Mouse (Mus musculus) embryonic facial prominence, embryonic 14.5 days (tissue): ENCODE data around the gene Dhps. TPM values are rescaled to one million over a fixed set of nuclear protein-coding genes. Genes with fewer than 3 reads are reported as not detected.

Experiments
- ATAC-seq: fragments of 200-750 bp; cut with Nextera tagmentation; 2 replicates; pipeline ENCODE4 v1.8.0; 2017; ENCODE audit warnings: low read depth, moderate number of reproducible peaks, moderate TSS enrichment
- DNase-seq: peaks from one replicate; pipeline ENCODE4 v3.0.0-alpha.2; 2015; ENCODE audit warnings: low spot score
- H3K27ac ChIP-seq: fragments of 300-500 bp; sonication (generic); replicated peaks from 2 replicates; pipeline ENCODE4 v1.5.1; 2014; ENCODE audit warnings: low read depth, mild to moderate bottlenecking, low read length, moderate library complexity
- H3K27me3 ChIP-seq: fragments of 300-500 bp; sonication (generic); replicated peaks from 2 replicates; pipeline ENCODE4 v1.6.1; 2014; ENCODE audit warnings: low read length; ENCODE audit not compliant: control insufficient read depth, insufficient read depth
- H3K36me3 ChIP-seq: fragments of 300-500 bp; sonication (generic); 2 replicates; pipeline ENCODE4 v1.6.1; 2014; ENCODE audit warnings: low read length, mixed read lengths; ENCODE audit not compliant: control insufficient read depth, insufficient read depth
- H3K4me1 ChIP-seq: fragments of 300-500 bp; sonication (generic); 2 replicates; pipeline ENCODE4 v1.6.1; 2014; ENCODE audit warnings: antibody characterized with exemption, low read length; ENCODE audit not compliant: control insufficient read depth, insufficient read depth
- H3K4me2 ChIP-seq: fragments of 300-500 bp; sonication (generic); 2 replicates; pipeline ENCODE4 v1.6.1; 2014; ENCODE audit warnings: low read depth, mild to moderate bottlenecking, low read length, moderate library complexity, mixed read lengths
- H3K4me3 ChIP-seq: fragments of 300-500 bp; sonication (generic); 2 replicates; pipeline ENCODE4 v1.5.1; 2014; ENCODE audit warnings: low read depth, mild to moderate bottlenecking, low read length
- H3K9ac ChIP-seq: fragments of 300-500 bp; sonication (generic); 2 replicates; pipeline ENCODE4 v1.6.1; 2014; ENCODE audit warnings: low read depth, mild to moderate bottlenecking, low read length, moderate library complexity, mixed read lengths
- H3K9me3 ChIP-seq: fragments of 300-500 bp; sonication (generic); 2 replicates; pipeline ENCODE4 v1.6.1; 2016; ENCODE audit warnings: low read length; ENCODE audit not compliant: control insufficient read depth
- WGBS: fragments of 180-500 bp; shearing (Covaris S2); extraction: QIAGEN DNeasy Blood & Tissue Kit; methylation state at CpG from one replicate; pipeline ENCODE4 v1.1.7; 2014; 5-methylcytosine and 5-hydroxymethylcytosine counted together
- polyA plus RNA-seq: library from polyadenylated mRNA; unstranded; fragments of >200 nt; fragmentation: Nextera tagmentation; extraction: Ambion mirVana; gene quantifications from 2 replicates; pipeline ENCODE4 v1.2.1, GENCODE M21; 2014

The Dhps gene
- polyA plus RNA-seq, 1 experiment from 2014 or later = 44.0 TPM

DNA sequence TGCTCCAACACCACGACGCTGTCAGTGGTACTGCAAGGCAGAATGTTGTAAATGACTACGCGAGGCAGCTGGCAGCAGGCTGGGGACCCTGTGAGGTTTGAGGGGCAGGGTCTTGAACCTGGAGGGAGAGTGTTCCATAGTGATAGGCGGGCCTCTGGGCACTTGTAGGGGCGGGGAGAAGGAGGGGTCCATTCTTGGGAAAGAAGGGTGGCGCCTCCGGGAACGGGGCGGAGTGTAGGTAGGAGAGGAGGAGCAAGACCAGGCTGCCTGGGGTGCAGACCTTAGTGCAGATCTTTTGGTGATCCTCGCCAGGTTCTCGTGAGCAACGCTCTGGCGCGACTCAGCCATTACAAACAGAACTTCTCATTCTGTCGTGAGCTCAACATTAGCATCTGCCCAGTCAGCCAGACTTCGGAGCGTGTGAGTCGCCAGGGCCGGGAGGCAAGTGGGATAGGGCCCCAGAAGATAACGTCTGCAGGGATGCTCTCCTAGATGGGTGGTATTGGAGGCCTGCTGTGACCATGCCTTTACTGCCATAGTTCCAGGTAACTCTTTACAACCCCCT is 20.1 kb downstream of the Dhps start:
- WGBS = 42% methylated on average over 21 of the region's 21 CpGs
- Histone ChIP-seq H3K4me1 (no peaks in the 10 kb centered on the region), H3K27me3 (no peaks in the 10 kb centered on the region), H3K9me3 (no peaks in the 10 kb centered on the region), H3K27ac (no peak overlapping the region), H3K4me3 (no peak overlapping the region), H3K36me3 (peaks cover 46% of the 10 kb centered on the region), H3K4me2 (no peak overlapping the region), H3K9ac (no peak overlapping the region; the same call in 1 of the 2 replicates)
- DNase-seq (no peak), ATAC-seq (no peak)

DNA sequence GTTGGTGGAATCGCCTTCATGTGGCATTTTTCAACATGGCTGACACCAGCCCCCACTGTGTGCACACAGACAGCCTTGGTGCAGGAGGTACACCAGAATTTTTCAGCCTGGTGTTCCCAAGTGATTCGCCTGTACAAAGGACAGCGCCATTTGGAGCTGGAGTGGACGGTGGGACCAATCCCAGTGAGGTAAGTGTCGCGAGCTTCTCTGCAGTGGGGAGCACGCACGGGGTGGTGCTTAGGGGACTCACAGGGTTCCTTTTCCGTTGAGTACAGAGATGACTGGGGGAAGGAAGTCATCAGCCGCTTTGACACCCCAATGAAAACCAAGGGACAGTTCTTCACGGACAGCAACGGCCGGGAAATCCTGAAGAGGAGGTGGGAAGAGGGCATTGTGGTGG is 23.5 kb downstream of the Dhps start:
- H3K4me1 ChIP-seq = no peaks in the 10 kb centered on the region
- H3K9ac ChIP-seq = no peak overlapping the region
- H3K9me3 ChIP-seq = no peaks in the 10 kb centered on the region
- WGBS = 95% methylated on average over 13 of the region's 13 CpGs
- no peak overlapping the region for H3K4me2 ChIP-seq
- DNase-seq (no peak), ATAC-seq (no peak)
- H3K4me3 ChIP-seq = no peak overlapping the region
- H3K27me3 ChIP-seq = no peaks in the 10 kb centered on the region
- H3K36me3 ChIP-seq = peaks cover 42% of the 10 kb centered on the region
- no peak overlapping the region for H3K27ac ChIP-seq

DNA sequence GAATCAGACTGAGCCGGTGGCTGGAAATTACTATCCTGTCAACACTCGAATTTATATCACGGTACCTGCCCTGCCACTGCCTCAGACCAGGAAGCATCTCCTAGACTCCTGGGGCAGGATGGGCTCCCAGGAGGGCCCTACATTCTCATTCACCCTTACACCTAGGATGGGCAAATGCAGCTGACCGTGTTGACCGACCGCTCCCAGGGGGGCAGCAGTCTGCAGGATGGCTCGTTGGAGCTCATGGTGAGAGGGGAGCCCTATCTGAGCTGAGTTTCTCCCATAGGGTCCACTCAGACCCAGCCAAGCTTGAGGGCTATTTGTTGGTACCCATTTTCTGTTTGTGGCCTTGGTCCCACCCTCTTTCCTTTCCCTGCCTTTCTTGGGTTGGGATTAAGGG is 24.0 kb downstream of the Dhps start:
- H3K27ac ChIP-seq = no peak overlapping the region
- ATAC-seq (no peak), DNase-seq (no peak)
- no peaks in the 10 kb centered on the region for H3K9me3 ChIP-seq
- no peak overlapping the region for H3K4me3 ChIP-seq
- peaks cover 42% of the 10 kb centered on the region for H3K36me3 ChIP-seq
- H3K4me1 ChIP-seq = no peaks in the 10 kb centered on the region
- H3K9ac ChIP-seq = no peak overlapping the region
- no peaks in the 10 kb centered on the region for H3K27me3 ChIP-seq
- 82% methylated on average over 4 of the region's 7 CpGs for whole genome bisulfite sequencing
- no peak overlapping the region for H3K4me2 ChIP-seq

DNA sequence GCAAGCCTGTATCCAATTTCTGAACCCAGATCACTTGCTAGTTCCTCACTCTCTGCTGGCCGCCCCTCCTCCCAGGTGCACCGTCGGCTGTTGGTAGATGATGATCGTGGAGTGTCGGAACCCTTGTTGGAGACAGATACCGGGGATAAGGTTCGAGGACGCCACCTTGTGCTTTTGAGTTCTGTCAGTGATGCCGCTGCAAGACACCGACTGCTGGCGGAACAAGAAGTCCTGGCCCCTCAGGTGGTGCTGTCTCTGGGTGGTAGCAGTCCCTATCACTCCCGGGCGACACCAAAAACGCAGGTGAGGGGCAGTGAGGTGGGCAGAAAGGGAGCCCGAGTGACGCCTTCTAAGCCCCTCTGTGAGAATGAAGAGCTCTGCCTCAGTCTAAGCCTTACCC is 24.6 kb downstream of the Dhps start:
- Histone ChIP-seq H3K9ac (no peak overlapping the region), H3K27ac (no peak overlapping the region), H3K4me3 (no peak overlapping the region), H3K27me3 (no peaks in the 10 kb centered on the region), H3K9me3 (no peaks in the 10 kb centered on the region), H3K4me2 (no peak overlapping the region), H3K4me1 (no peaks in the 10 kb centered on the region), H3K36me3 (peaks cover 42% of the 10 kb centered on the region)
- WGBS = 92% methylated on average over 16 of the region's 16 CpGs
- no peak for DNase-seq
- ATAC-seq = no peak

DNA sequence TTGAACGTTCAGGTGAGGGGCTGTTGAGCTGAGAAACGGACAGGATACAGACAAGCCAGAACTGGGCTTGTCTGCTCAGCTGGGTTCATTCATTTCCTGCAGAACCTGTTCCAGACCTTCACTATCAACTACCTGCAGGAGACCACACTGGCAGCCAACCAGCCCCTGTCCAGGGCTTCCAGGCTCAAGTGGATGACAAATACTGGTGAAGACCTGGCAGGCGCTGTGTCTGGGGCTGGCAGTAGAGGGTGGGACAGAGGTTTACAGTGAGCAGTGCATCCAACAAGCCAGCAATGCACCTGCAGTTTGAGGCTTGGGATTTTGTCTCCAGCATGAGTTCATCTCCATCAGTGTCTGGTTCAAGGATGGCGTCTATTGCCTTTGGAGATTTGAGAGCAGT is 25.3 kb downstream of the Dhps start:
- no peaks in the 10 kb centered on the region for H3K4me1 ChIP-seq
- H3K9me3 ChIP-seq = 0 out of 2 replicates have a peak, but pooled peaks cover 5% of the 10 kb centered on the region
- 87% methylated on average over 4 of the region's 4 CpGs for WGBS
- no peaks in the 10 kb centered on the region for H3K27me3 ChIP-seq
- no peak overlapping the region for H3K9ac ChIP-seq
- no peak for DNase-seq
- H3K27ac ChIP-seq = no peak overlapping the region
- ATAC-seq = peak; percentile 41; the same call in 1 of the 2 replicates
- no peak overlapping the region for H3K4me2 ChIP-seq
- H3K36me3 ChIP-seq = peaks cover 42% of the 10 kb centered on the region
- H3K4me3 ChIP-seq = no peak overlapping the region

DNA sequence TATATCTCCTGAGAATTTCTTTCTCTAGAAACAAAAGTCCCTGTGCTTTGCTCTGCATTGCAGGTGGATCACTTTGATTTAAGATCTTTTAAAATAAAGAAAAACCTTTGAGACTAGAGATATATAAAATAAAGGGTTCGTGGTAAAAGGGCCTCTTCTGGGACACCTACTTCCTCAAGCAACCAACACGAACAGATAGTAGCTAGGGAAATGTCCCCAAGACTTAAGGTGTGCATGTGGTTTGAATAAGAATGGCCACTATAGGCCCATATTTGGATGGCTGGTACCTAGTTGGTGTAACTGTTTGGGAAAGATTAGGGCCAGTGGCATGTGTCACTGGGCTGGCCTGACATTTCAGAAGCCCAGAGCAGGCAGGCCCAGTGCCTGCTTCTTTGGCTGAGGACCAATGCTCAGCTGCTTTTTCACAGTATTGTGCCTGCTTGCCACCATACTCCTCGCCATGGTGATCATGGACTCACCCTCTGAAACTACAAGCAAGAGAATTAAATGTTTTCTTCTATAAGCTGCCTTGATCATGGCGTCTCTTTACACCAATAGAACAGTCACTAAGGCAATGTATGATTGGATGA is 28.6 kb downstream of the Dhps start:
- Histone ChIP-seq H3K4me3 (no peak overlapping the region), H3K4me2 (no peak overlapping the region), H3K9ac (no peak overlapping the region), H3K36me3 (peaks cover 31% of the 10 kb centered on the region), H3K27me3 (no peaks in the 10 kb centered on the region), H3K4me1 (no peaks in the 10 kb centered on the region), H3K9me3 (0 out of 2 replicates have a peak, but pooled peaks cover 6% of the 10 kb centered on the region), H3K27ac (no peak overlapping the region)
- no peak for ATAC-seq
- DNase-seq = no peak
- WGBS = 79% methylated on average over 4 of the region's 4 CpGs

DNA sequence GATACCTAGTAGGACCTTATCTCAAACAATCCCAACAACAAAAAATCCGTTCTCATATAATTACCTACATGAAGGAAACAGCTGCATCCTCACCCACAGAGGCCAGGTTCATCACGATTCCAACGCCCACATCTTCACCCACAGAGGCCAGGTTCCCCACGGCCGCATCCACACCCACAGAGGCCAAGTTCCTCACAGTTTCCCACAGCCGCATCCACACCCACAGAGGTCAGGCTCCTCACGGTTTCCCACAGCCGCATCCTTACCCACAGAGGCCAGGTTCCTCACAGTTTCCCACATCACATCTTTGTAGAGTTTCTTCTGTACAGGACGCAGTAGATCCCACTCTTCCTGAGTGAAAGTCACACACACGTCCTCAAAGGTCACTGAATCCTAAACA is 41.7 kb downstream of the Dhps start:
- Histone ChIP-seq H3K27me3 (no peaks in the 10 kb centered on the region), H3K9me3 (0 out of 2 replicates have a peak, but pooled peaks cover 7% of the 10 kb centered on the region), H3K4me2 (no peak overlapping the region), H3K4me1 (no peaks in the 10 kb centered on the region), H3K36me3 (peaks cover 43% of the 10 kb centered on the region), H3K9ac (no peak overlapping the region), H3K27ac (no peak overlapping the region), H3K4me3 (no peak overlapping the region)
- WGBS = 94% methylated on average over 10 of the region's 10 CpGs
- DNase-seq (no peak), ATAC-seq (no peak)

DNA sequence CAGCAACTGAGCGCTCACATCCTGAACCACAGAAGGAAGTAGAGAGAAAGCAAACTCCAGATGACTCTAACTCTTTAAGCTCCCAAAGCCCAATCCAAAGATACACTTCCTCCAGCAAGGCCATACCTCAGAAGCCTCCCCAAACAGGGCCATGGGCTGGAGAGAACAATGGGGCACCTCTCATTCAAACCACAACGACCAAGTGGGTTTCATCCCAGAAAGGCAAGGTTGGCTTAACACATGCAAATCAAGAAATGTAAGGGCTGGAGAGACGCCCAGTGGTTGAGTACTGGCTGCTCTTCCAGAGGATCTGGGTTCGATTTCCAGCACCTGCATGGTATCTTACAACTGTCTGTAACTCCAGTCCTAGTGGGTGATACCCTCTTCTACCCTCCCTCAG is 43.9 kb downstream of the Dhps start:
- WGBS = 75% methylated on average over 4 of the region's 4 CpGs
- 0 out of 2 replicates have a peak, but pooled peaks cover 6% of the 10 kb centered on the region for H3K4me1 ChIP-seq
- H3K4me3 ChIP-seq = no peak overlapping the region
- DNase-seq (no peak), ATAC-seq (no peak)
- H3K36me3 ChIP-seq = peaks cover 25% of the 10 kb centered on the region
- no peak overlapping the region for H3K4me2 ChIP-seq
- 0 out of 2 replicates have a peak, but pooled peaks cover 7% of the 10 kb centered on the region for H3K9me3 ChIP-seq
- H3K9ac ChIP-seq = no peak overlapping the region
- H3K27ac ChIP-seq = no peak overlapping the region
- no peaks in the 10 kb centered on the region for H3K27me3 ChIP-seq

DNA sequence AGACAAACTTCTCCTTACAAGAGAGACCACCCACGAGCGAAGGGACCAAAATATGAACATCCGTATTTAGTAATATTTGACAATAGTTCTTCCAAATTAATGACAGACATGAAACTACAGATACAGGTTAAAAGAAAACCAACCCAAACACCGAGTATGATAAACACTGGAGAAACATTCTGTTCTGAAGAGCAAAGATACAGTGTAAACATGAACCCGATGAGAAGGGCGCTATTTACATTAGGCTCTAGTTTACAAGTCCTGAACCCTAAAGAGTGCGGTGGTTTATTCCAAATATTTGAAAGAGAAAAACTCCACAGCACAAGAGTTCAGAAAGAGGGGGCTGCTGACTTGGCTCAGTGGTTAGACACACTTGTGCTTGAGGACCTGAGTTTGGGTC is 45.4 kb downstream of the Dhps start:
- Histone ChIP-seq H3K4me2 (no peak overlapping the region), H3K36me3 (peaks cover 10% of the 10 kb centered on the region), H3K9me3 (0 out of 2 replicates have a peak, but pooled peaks cover 7% of the 10 kb centered on the region), H3K27me3 (no peaks in the 10 kb centered on the region), H3K27ac (no peak overlapping the region), H3K4me3 (no peak overlapping the region), H3K4me1 (0 out of 2 replicates have a peak, but pooled peaks cover 6% of the 10 kb centered on the region), H3K9ac (no peak overlapping the region)
- 92% methylated on average over 7 of the region's 7 CpGs for WGBS
- no peak for ATAC-seq
- no peak for DNase-seq
